Mouse (Mus musculus): ENCODE measurements around the gene Hbb-y. TPM values are rescaled to one million over a fixed set of nuclear protein-coding genes. Genes with fewer than 3 reads are reported as not detected.
A peak's percentile ranks its signal among the peaks of the same experiment; 100 is the strongest.

Hbb-y gene
- 391 and 1,497 TPM in 2 replicates for polyA plus RNA-seq (2014; fragmentation: Nextera tagmentation; extraction: Ambion mirVana)

DNA sequence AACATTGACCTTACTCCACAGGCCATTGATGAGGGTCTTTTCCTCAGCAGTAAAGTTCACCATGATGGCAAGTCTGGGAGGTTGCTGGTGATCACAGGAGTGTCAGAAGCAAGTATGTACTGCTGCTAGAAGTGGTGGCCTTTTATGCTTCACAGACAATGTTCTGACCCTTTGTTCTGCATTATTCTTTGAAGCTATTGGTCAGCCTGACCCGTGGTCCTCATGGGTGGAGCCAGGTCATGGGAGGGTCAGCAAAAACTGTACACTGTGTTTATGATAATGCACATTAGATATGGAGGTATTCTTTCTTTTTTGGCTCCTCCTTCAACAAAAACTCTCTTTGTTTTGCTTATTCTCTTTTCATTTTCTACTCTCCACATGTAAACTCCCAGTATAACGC, at the start of gene Hbb-y:
Gene Hbb-y (minus strand): TSS at position 127 of the 400 bp plus-strand sequence.
- 57% methylated on average over 2 of the region's 2 CpGs for WGBS
- no peak within 1 kb of the TSS for H3K4me3 ChIP-seq (ENCODE audit: low read depth, low read length)
- no peaks in the 10 kb centered on the region for H3K9me3 ChIP-seq (ENCODE audit: control insufficient read depth, low read length)
- H3K27ac ChIP-seq (replicated peaks; ENCODE audit: low read depth, low read length) = no peak within 1 kb of the TSS
- H3K4me1 ChIP-seq (ENCODE audit: control insufficient read depth, insufficient read depth, low read length) = no peaks in the 10 kb centered on the region
- no peaks in the 10 kb centered on the region for H3K36me3 ChIP-seq (ENCODE audit: control insufficient read depth, insufficient read depth, low read length)
- no peak within 1 kb of the TSS for H3K4me2 ChIP-seq (ENCODE audit: low read depth, low read length)
- DNase-seq (ENCODE audit: low spot score) = no peak
- H3K9ac ChIP-seq (ENCODE audit: low read depth, low read length) = no peak within 1 kb of the TSS
- no peaks in the 10 kb centered on the region for H3K27me3 ChIP-seq (replicated peaks; ENCODE audit: control insufficient read depth, insufficient read depth, low read length)
- ATAC-seq (ENCODE audit: low read depth) = no peak

GRCm38 (mm10) chr7:103894385-103894784, 41.4 kb upstream of the Hbb-y start, which contains the start of gene Olfr64:
Gene Olfr64 (minus strand): TSS chr7:103894485.
- H3K36me3 ChIP-seq (ENCODE audit: control insufficient read depth, insufficient read depth, low read length) = no peaks in the 10 kb centered on the region
- ATAC-seq (ENCODE audit: low read depth) (no peak), DNase-seq (ENCODE audit: low spot score) (no peak)
- H3K27ac ChIP-seq (replicated peaks; ENCODE audit: low read depth, low read length) = no peak within 1 kb of the TSS
- H3K27me3 ChIP-seq (replicated peaks; ENCODE audit: control insufficient read depth, insufficient read depth, low read length) = no peaks in the 10 kb centered on the region
- H3K4me3 ChIP-seq (ENCODE audit: low read depth, low read length) = no peak within 1 kb of the TSS
- WGBS = 67% methylated on average over 1 of the region's 1 CpGs
- no peaks in the 10 kb centered on the region for H3K4me1 ChIP-seq (ENCODE audit: control insufficient read depth, insufficient read depth, low read length)
- no peak within 1 kb of the TSS for H3K4me2 ChIP-seq (ENCODE audit: low read depth, low read length)
- no peak within 1 kb of the TSS for H3K9ac ChIP-seq (ENCODE audit: low read depth, low read length)
- no peaks in the 10 kb centered on the region for H3K9me3 ChIP-seq (ENCODE audit: control insufficient read depth, low read length)

DNA sequence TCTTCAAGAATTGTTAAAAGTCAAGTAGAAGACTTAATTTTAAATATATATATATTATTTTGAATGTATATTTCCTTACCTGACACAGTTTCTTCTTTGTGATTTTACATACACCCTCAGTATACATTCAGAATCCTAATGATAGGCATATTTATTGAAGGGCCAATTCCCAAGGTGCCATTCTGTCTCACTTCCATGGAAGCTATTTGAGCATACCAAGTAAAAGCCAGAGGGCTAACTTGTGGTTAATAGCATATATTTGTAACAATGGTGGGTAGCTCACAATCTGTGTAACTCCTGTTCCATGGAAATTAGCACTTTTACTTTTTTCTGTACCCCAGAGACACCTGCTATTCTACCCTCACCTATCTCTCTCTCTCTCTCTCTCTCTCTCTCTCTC, 33.1 kb upstream of the Hbb-y start, which contains the start of gene Olfr66:
Gene Olfr66 (minus strand): TSS at position 101 of the 400 bp plus-strand sequence.
- DNase-seq (ENCODE audit: low spot score) (no peak), ATAC-seq (ENCODE audit: low read depth) (no peak)
- Histone ChIP-seq H3K4me3 (ENCODE audit: low read depth, low read length) (no peak within 1 kb of the TSS), H3K36me3 (ENCODE audit: control insufficient read depth, insufficient read depth, low read length) (no peaks in the 10 kb centered on the region), H3K4me2 (ENCODE audit: low read depth, low read length) (no peak within 1 kb of the TSS), H3K9ac (ENCODE audit: low read depth, low read length) (no peak within 1 kb of the TSS), H3K27ac (replicated peaks; ENCODE audit: low read depth, low read length) (no peak within 1 kb of the TSS), H3K9me3 (ENCODE audit: control insufficient read depth, low read length) (no peaks in the 10 kb centered on the region), H3K27me3 (replicated peaks; ENCODE audit: control insufficient read depth, insufficient read depth, low read length) (no peaks in the 10 kb centered on the region), H3K4me1 (ENCODE audit: control insufficient read depth, insufficient read depth, low read length) (no peaks in the 10 kb centered on the region)

- DNase-seq (ENCODE audit: low spot score) (no peak), ATAC-seq (ENCODE audit: low read depth) (no peak)
- H3K9me3 ChIP-seq (ENCODE audit: control insufficient read depth, low read length) = no peaks in the 10 kb centered on the region
- no peaks in the 10 kb centered on the region for H3K4me1 ChIP-seq (ENCODE audit: control insufficient read depth, insufficient read depth, low read length)
- H3K4me3 ChIP-seq (ENCODE audit: low read depth, low read length) = no peak overlapping the region
- H3K27ac ChIP-seq (replicated peaks; ENCODE audit: low read depth, low read length) = no peak overlapping the region
- no peaks in the 10 kb centered on the region for H3K36me3 ChIP-seq (ENCODE audit: control insufficient read depth, insufficient read depth, low read length)
- no peaks in the 10 kb centered on the region for H3K27me3 ChIP-seq (replicated peaks; ENCODE audit: control insufficient read depth, insufficient read depth, low read length)
- WGBS = 80% methylated on average over 2 of the region's 2 CpGs
- H3K4me2 ChIP-seq (ENCODE audit: low read depth, low read length) = no peak overlapping the region
- H3K9ac ChIP-seq (ENCODE audit: low read depth, low read length) = no peak overlapping the region
These were observed 24.1 kb upstream of the Hbb-y start for GRCm38 (mm10) chr7:103877093-103877492.

DNA sequence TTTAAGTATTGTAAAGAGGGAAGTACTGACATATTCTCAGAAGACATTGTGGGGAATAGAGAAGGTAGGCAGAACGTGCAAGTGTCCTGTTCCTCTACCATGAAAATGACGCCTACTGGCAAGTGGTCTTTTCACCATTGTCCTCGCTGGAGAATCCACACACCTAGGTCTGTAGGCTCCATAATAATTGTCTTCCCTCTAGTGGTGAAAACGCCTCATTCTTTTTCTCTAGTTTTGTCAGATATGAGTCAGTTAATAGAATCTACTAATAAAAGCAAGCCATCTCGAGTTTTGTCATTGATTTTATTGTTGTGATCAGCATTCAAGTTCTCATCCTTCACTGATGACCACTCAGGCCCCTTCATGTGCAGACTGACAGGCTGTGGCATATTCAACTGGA, 21.4 kb upstream of the Hbb-y start:
- Histone ChIP-seq H3K27ac (replicated peaks; ENCODE audit: low read depth, low read length) (no peak overlapping the region), H3K4me1 (ENCODE audit: control insufficient read depth, insufficient read depth, low read length) (no peaks in the 10 kb centered on the region), H3K9me3 (ENCODE audit: control insufficient read depth, low read length) (no peaks in the 10 kb centered on the region), H3K4me3 (ENCODE audit: low read depth, low read length) (no peak overlapping the region), H3K4me2 (ENCODE audit: low read depth, low read length) (no peak overlapping the region), H3K36me3 (ENCODE audit: control insufficient read depth, insufficient read depth, low read length) (no peaks in the 10 kb centered on the region), H3K9ac (ENCODE audit: low read depth, low read length) (no peak overlapping the region), H3K27me3 (replicated peaks; ENCODE audit: control insufficient read depth, insufficient read depth, low read length) (no peaks in the 10 kb centered on the region)
- WGBS = 48% methylated on average over 5 of the region's 5 CpGs
- no peak for DNase-seq (ENCODE audit: low spot score)
- no peak for ATAC-seq (ENCODE audit: low read depth)

- H3K4me2 ChIP-seq (ENCODE audit: low read depth, low read length) = no peak overlapping the region
- no peak overlapping the region for H3K27ac ChIP-seq (replicated peaks; ENCODE audit: low read depth, low read length)
- ATAC-seq (ENCODE audit: low read depth) (no peak), DNase-seq (ENCODE audit: low spot score) (peak; percentile 5)
- H3K9me3 ChIP-seq (ENCODE audit: control insufficient read depth, low read length) = no peaks in the 10 kb centered on the region
- no peaks in the 10 kb centered on the region for H3K36me3 ChIP-seq (ENCODE audit: control insufficient read depth, insufficient read depth, low read length)
- 4% methylated on average over 1 of the region's 1 CpGs for WGBS
- H3K4me1 ChIP-seq (ENCODE audit: control insufficient read depth, insufficient read depth, low read length) = no peaks in the 10 kb centered on the region
- no peak overlapping the region for H3K9ac ChIP-seq (ENCODE audit: low read depth, low read length)
- H3K27me3 ChIP-seq (replicated peaks; ENCODE audit: control insufficient read depth, insufficient read depth, low read length) = no peaks in the 10 kb centered on the region
- no peak overlapping the region for H3K4me3 ChIP-seq (ENCODE audit: low read depth, low read length)
These were observed 20.0 kb upstream of the Hbb-y start for GRCm38 (mm10) chr7:103873064-103873463.

GRCm38 (mm10) chr7:103870667-103871066, 17.7 kb upstream of the Hbb-y start:
- Histone ChIP-seq H3K9me3 (ENCODE audit: control insufficient read depth, low read length) (no peaks in the 10 kb centered on the region), H3K4me3 (ENCODE audit: low read depth, low read length) (no peak overlapping the region), H3K9ac (ENCODE audit: low read depth, low read length) (no peak overlapping the region)

GRCm38 (mm10) chr7:103865716-103866115, 12.7 kb upstream of the Hbb-y start:
- no peak overlapping the region for H3K27ac ChIP-seq (replicated peaks; ENCODE audit: low read depth, low read length)
- no peaks in the 10 kb centered on the region for H3K27me3 ChIP-seq (replicated peaks; ENCODE audit: control insufficient read depth, insufficient read depth, low read length)
- ATAC-seq (ENCODE audit: low read depth) (no peak), DNase-seq (ENCODE audit: low spot score) (no peak)
- H3K9me3 ChIP-seq (ENCODE audit: control insufficient read depth, low read length) = no peaks in the 10 kb centered on the region
- no peak overlapping the region for H3K4me2 ChIP-seq (ENCODE audit: low read depth, low read length)
- H3K9ac ChIP-seq (ENCODE audit: low read depth, low read length) = no peak overlapping the region
- no peak overlapping the region for H3K4me3 ChIP-seq (ENCODE audit: low read depth, low read length)
- no peaks in the 10 kb centered on the region for H3K36me3 ChIP-seq (ENCODE audit: control insufficient read depth, insufficient read depth, low read length)
- no peaks in the 10 kb centered on the region for H3K4me1 ChIP-seq (ENCODE audit: control insufficient read depth, insufficient read depth, low read length)

More at GRCm38 (mm10) chr7:103870667-103871066, 17.7 kb upstream of the Hbb-y start:
- Histone ChIP-seq H3K36me3 (ENCODE audit: control insufficient read depth, insufficient read depth, low read length) (no peaks in the 10 kb centered on the region), H3K4me2 (ENCODE audit: low read depth, low read length) (no peak overlapping the region), H3K27ac (replicated peaks; ENCODE audit: low read depth, low read length) (no peak overlapping the region), H3K27me3 (replicated peaks; ENCODE audit: control insufficient read depth, insufficient read depth, low read length) (no peaks in the 10 kb centered on the region), H3K4me1 (ENCODE audit: control insufficient read depth, insufficient read depth, low read length) (no peaks in the 10 kb centered on the region)
- DNase-seq (ENCODE audit: low spot score) (no peak), ATAC-seq (ENCODE audit: low read depth) (no peak)

DNA sequence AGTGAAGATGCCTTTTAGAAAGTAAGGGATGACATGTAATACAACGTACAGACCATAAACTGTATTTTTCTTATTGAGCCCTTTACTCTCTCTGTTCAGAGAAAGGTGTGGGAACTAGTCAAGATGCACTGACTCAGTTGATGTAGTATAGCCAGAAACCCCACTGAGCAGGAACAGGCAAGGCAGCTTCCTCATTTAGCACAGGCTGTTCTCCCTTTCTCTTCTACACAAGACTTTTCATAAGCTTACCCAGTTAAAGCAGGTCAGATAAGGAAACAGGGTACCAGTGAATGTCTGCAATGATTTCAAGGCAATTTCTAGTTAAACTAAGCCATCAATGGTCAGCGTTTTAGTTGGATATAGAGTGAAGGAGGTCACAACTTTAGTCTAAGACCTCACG, 8.5 kb upstream of the Hbb-y start:
- H3K27ac ChIP-seq (replicated peaks; ENCODE audit: low read depth, low read length) = no peak overlapping the region
- no peaks in the 10 kb centered on the region for H3K4me1 ChIP-seq (ENCODE audit: control insufficient read depth, insufficient read depth, low read length)
- 78% methylated on average over 3 of the region's 3 CpGs for WGBS
- H3K27me3 ChIP-seq (replicated peaks; ENCODE audit: control insufficient read depth, insufficient read depth, low read length) = no peaks in the 10 kb centered on the region
- H3K36me3 ChIP-seq (ENCODE audit: control insufficient read depth, insufficient read depth, low read length) = no peaks in the 10 kb centered on the region
- no peak overlapping the region for H3K4me2 ChIP-seq (ENCODE audit: low read depth, low read length)
- H3K4me3 ChIP-seq (ENCODE audit: low read depth, low read length) = no peak overlapping the region
- H3K9me3 ChIP-seq (ENCODE audit: control insufficient read depth, low read length) = no peaks in the 10 kb centered on the region
- ATAC-seq (ENCODE audit: low read depth) = no peak
- DNase-seq (ENCODE audit: low spot score) = no peak
- no peak overlapping the region for H3K9ac ChIP-seq (ENCODE audit: low read depth, low read length)
